Mouse (Mus musculus): ENCODE data around the gene Cox6a1. TPM values are rescaled to one million over a fixed set of nuclear protein-coding genes. Genes with fewer than 3 reads are reported as not detected.

The Cox6a1 gene
- polyA plus RNA-seq, 1 experiment from 2014 or later, result 1,343 TPM

- 8% methylated on average over 11 of the region's 11 CpGs for WGBS
- Histone ChIP-seq H3K9me3 (ENCODE audit: control insufficient read depth, low read length) (no peaks in the 10 kb centered on the region), H3K36me3 (ENCODE audit: control insufficient read depth, insufficient read depth, low read length) (no peaks in the 10 kb centered on the region), H3K4me1 (ENCODE audit: control insufficient read depth, insufficient read depth, low read depth, low read length) (peaks cover 3% of the 10 kb centered on the region), H3K9ac (ENCODE audit: low read depth, low read length) (peak overlapping the region; percentile 63), H3K27ac (ENCODE audit: low read depth, low read length) (no peak overlapping the region), H3K27me3 (replicated peaks; ENCODE audit: control insufficient read depth, insufficient read depth, low read length) (no peaks in the 10 kb centered on the region), H3K4me2 (ENCODE audit: low read length) (peak overlapping the region; percentile 79), H3K4me3 (ENCODE audit: low read length) (peak overlapping the region; percentile 36)
- ATAC-seq, result no peak
Measured at GRCm38 (mm10) chr5:115374204-115374820, 25.5 kb upstream of the Cox6a1 start.

GRCm38 (mm10) chr5:115373441-115374203 is 24.8 kb upstream of the Cox6a1 start:
- ATAC-seq, result peak; percentile 78
- Histone ChIP-seq H3K4me3 (ENCODE audit: low read length) (peak overlapping the region; percentile 36), H3K9me3 (ENCODE audit: control insufficient read depth, low read length) (no peaks in the 10 kb centered on the region), H3K27ac (ENCODE audit: low read depth, low read length) (no peak overlapping the region), H3K36me3 (ENCODE audit: control insufficient read depth, insufficient read depth, low read length) (no peaks in the 10 kb centered on the region), H3K4me1 (ENCODE audit: control insufficient read depth, insufficient read depth, low read depth, low read length) (peaks cover 3% of the 10 kb centered on the region), H3K27me3 (replicated peaks; ENCODE audit: control insufficient read depth, insufficient read depth, low read length) (no peaks in the 10 kb centered on the region), H3K9ac (ENCODE audit: low read depth, low read length) (peak overlapping the region; percentile 63), H3K4me2 (ENCODE audit: low read length) (peak overlapping the region; percentile 79)
- WGBS, result 8% methylated on average over 26 of the region's 26 CpGs

- 10% methylated on average over 6 of the region's 9 CpGs for WGBS
- Histone ChIP-seq H3K4me3 (ENCODE audit: low read length) (no peak overlapping the region), H3K4me1 (ENCODE audit: control insufficient read depth, insufficient read depth, low read depth, low read length) (peaks cover 3% of the 10 kb centered on the region), H3K9me3 (ENCODE audit: control insufficient read depth, low read length) (no peaks in the 10 kb centered on the region), H3K36me3 (ENCODE audit: control insufficient read depth, insufficient read depth, low read length) (no peaks in the 10 kb centered on the region), H3K4me2 (ENCODE audit: low read length) (no peak overlapping the region), H3K9ac (ENCODE audit: low read depth, low read length) (no peak overlapping the region), H3K27me3 (replicated peaks; ENCODE audit: control insufficient read depth, insufficient read depth, low read length) (no peaks in the 10 kb centered on the region), H3K27ac (ENCODE audit: low read depth, low read length) (no peak overlapping the region)
- no peak for ATAC-seq
Measured at GRCm38 (mm10) chr5:115371736-115372135, 23.0 kb upstream of the Cox6a1 start.

GRCm38 (mm10) chr5:115364782-115365181 is 16.0 kb upstream of the Cox6a1 start:
- Histone ChIP-seq H3K9me3 (ENCODE audit: control insufficient read depth, low read length) (no peaks in the 10 kb centered on the region), H3K36me3 (ENCODE audit: control insufficient read depth, insufficient read depth, low read length) (no peaks in the 10 kb centered on the region), H3K27ac (ENCODE audit: low read depth, low read length) (no peak overlapping the region), H3K4me2 (ENCODE audit: low read length) (no peak overlapping the region), H3K27me3 (replicated peaks; ENCODE audit: control insufficient read depth, insufficient read depth, low read length) (no peaks in the 10 kb centered on the region), H3K4me1 (ENCODE audit: control insufficient read depth, insufficient read depth, low read depth, low read length) (no peaks in the 10 kb centered on the region; the same call in 1 of the 2 replicates), H3K9ac (ENCODE audit: low read depth, low read length) (no peak overlapping the region), H3K4me3 (ENCODE audit: low read length) (no peak overlapping the region)
- ATAC-seq, result no peak
- 83% methylated on average over 4 of the region's 4 CpGs for WGBS

- WGBS, result 16% methylated on average over 18 of the region's 19 CpGs
- Histone ChIP-seq H3K4me1 (ENCODE audit: control insufficient read depth, insufficient read depth, low read depth, low read length) (no peaks in the 10 kb centered on the region; the same call in 1 of the 2 replicates), H3K27ac (ENCODE audit: low read depth, low read length) (no peak overlapping the region), H3K36me3 (ENCODE audit: control insufficient read depth, insufficient read depth, low read length) (no peaks in the 10 kb centered on the region), H3K27me3 (replicated peaks; ENCODE audit: control insufficient read depth, insufficient read depth, low read length) (no peaks in the 10 kb centered on the region), H3K4me3 (ENCODE audit: low read length) (no peak overlapping the region), H3K4me2 (ENCODE audit: low read length) (no peak overlapping the region), H3K9me3 (ENCODE audit: control insufficient read depth, low read length) (no peaks in the 10 kb centered on the region), H3K9ac (ENCODE audit: low read depth, low read length) (no peak overlapping the region)
- ATAC-seq, result no peak
Measured at GRCm38 (mm10) chr5:115362819-115363714, 14.3 kb upstream of the Cox6a1 start.

GRCm38 (mm10) chr5:115362216-115362615 is 13.4 kb upstream of the Cox6a1 start:
- Histone ChIP-seq H3K36me3 (ENCODE audit: control insufficient read depth, insufficient read depth, low read length) (no peaks in the 10 kb centered on the region), H3K27ac (ENCODE audit: low read depth, low read length) (no peak overlapping the region), H3K4me1 (ENCODE audit: control insufficient read depth, insufficient read depth, low read depth, low read length) (no peaks in the 10 kb centered on the region; the same call in 1 of the 2 replicates), H3K4me3 (ENCODE audit: low read length) (no peak overlapping the region), H3K27me3 (replicated peaks; ENCODE audit: control insufficient read depth, insufficient read depth, low read length) (no peaks in the 10 kb centered on the region), H3K9me3 (ENCODE audit: control insufficient read depth, low read length) (no peaks in the 10 kb centered on the region), H3K9ac (ENCODE audit: low read depth, low read length) (no peak overlapping the region), H3K4me2 (ENCODE audit: low read length) (no peak overlapping the region)
- ATAC-seq, result no peak
- WGBS, result 24% methylated on average over 7 of the region's 7 CpGs

- WGBS, result 67% methylated on average over 5 of the region's 5 CpGs
- no peak overlapping the region for H3K4me2 ChIP-seq (ENCODE audit: low read length)
- no peak for ATAC-seq
Measured at GRCm38 (mm10) chr5:115359851-115360372, 11.1 kb upstream of the Cox6a1 start.

GRCm38 (mm10) chr5:115359438-115359837 is 10.7 kb upstream of the Cox6a1 start:
- ATAC-seq, result no peak
- no peak overlapping the region for H3K4me3 ChIP-seq (ENCODE audit: low read length)
- WGBS, result 87% methylated on average over 8 of the region's 8 CpGs

More at GRCm38 (mm10) chr5:115359851-115360372, 11.1 kb upstream of the Cox6a1 start:
- no peak overlapping the region; the same call in 1 of the 2 replicates for H3K9ac ChIP-seq (ENCODE audit: low read depth, low read length)
- H3K27ac ChIP-seq (ENCODE audit: low read depth, low read length), result no peak overlapping the region
- no peaks in the 10 kb centered on the region; the same call in 1 of the 2 replicates for H3K4me1 ChIP-seq (ENCODE audit: control insufficient read depth, insufficient read depth, low read depth, low read length)
- no peaks in the 10 kb centered on the region for H3K36me3 ChIP-seq (ENCODE audit: control insufficient read depth, insufficient read depth, low read length)
- H3K4me3 ChIP-seq (ENCODE audit: low read length), result no peak overlapping the region
- H3K27me3 ChIP-seq (replicated peaks; ENCODE audit: control insufficient read depth, insufficient read depth, low read length), result no peaks in the 10 kb centered on the region
- H3K9me3 ChIP-seq (ENCODE audit: control insufficient read depth, low read length), result no peaks in the 10 kb centered on the region

More at GRCm38 (mm10) chr5:115359438-115359837, 10.7 kb upstream of the Cox6a1 start:
- no peak overlapping the region for H3K4me2 ChIP-seq (ENCODE audit: low read length)
- no peaks in the 10 kb centered on the region; the same call in 1 of the 2 replicates for H3K4me1 ChIP-seq (ENCODE audit: control insufficient read depth, insufficient read depth, low read depth, low read length)
- no peaks in the 10 kb centered on the region for H3K27me3 ChIP-seq (replicated peaks; ENCODE audit: control insufficient read depth, insufficient read depth, low read length)
- no peaks in the 10 kb centered on the region for H3K9me3 ChIP-seq (ENCODE audit: control insufficient read depth, low read length)
- H3K27ac ChIP-seq (ENCODE audit: low read depth, low read length), result no peak overlapping the region
- no peaks in the 10 kb centered on the region for H3K36me3 ChIP-seq (ENCODE audit: control insufficient read depth, insufficient read depth, low read length)
- no peak overlapping the region for H3K9ac ChIP-seq (ENCODE audit: low read depth, low read length)

Data from hindbrain, embryonic 16.5 days (tissue).